Mouse (Mus musculus) MEL (cell line): ENCODE measurements around the gene Ston2. TPM values are rescaled to one million over a fixed set of nuclear protein-coding genes. Genes with fewer than 3 reads are reported as not detected.

Experiments used
- DNase-seq: peaks from one replicate; pipeline ENCODE4 v3.0.0; 2011; ENCODE audit warnings: low read depth, low spot score
- H3K27ac ChIP-seq: 2 replicates; pipeline ENCODE4 v1.5.1; 2012; ENCODE audit warnings: low read depth, mild to moderate bottlenecking, control low read depth, low read length, moderate library complexity; ENCODE audit not compliant: control insufficient read depth
- H3K27me3 ChIP-seq, 2 experiments: fragments of 150-350 bp in 1 of 2; sonication (generic) in 1 of 2; 2 replicates each; pipeline ENCODE4 v1.6.1; 2012; ENCODE audit warnings: low read length in 2 of 2, mild to moderate bottlenecking in 2 of 2, improper control_type of control experiment in 1 of 2, moderate library complexity in 1 of 2; ENCODE audit not compliant: insufficient read depth in 2 of 2, control insufficient read depth in 1 of 2
- H3K36me3 ChIP-seq, 2 experiments: 2 replicates each; pipeline ENCODE4 v1.6.1; 2012 to 2014; ENCODE audit warnings: low read length in 2 of 2, improper control_type of control experiment in 1 of 2, inconsistent platforms in 1 of 2, mild to moderate bottlenecking in 1 of 2; ENCODE audit not compliant: insufficient read depth in 2 of 2, control insufficient read depth in 1 of 2
- H3K4me1 ChIP-seq, 2 experiments: fragments of 150-350 bp in 1 of 2; sonication (generic) in 1 of 2; 2 replicates each; pipeline ENCODE4 v1.6.1; 2012; ENCODE audit warnings: low read length in 2 of 2, improper control_type of control experiment in 1 of 2, mild to moderate bottlenecking in 1 of 2; ENCODE audit not compliant: insufficient read depth in 2 of 2, control insufficient read depth in 1 of 2
- H3K4me3 ChIP-seq, 2 experiments: fragments of 150-350 bp in 1 of 2; sonication (generic) in 1 of 2; 2 replicates each; pipeline ENCODE4 v1.5.1; 2012; ENCODE audit warnings: low read depth in 2 of 2, low read length in 2 of 2, mild to moderate bottlenecking in 2 of 2, moderate library complexity in 2 of 2, control low read depth in 1 of 2, improper control_type of control experiment in 1 of 2; ENCODE audit not compliant: control insufficient read depth in 1 of 2, insufficient read depth in 1 of 2
- H3K79me2 ChIP-seq: 2 replicates; pipeline ENCODE4 v1.6.1; 2012; ENCODE audit warnings: mild to moderate bottlenecking, low read length, moderate library complexity; ENCODE audit not compliant: control insufficient read depth, poor library complexity, insufficient read depth
- H3K9ac ChIP-seq: 2 replicates; pipeline ENCODE4 v1.6.1; 2012; ENCODE audit warnings: low read depth, mild to moderate bottlenecking, control low read depth, low read length, moderate library complexity; ENCODE audit not compliant: control insufficient read depth, poor library complexity, severe bottlenecking
- H3K9me3 ChIP-seq: fragments of 150-350 bp; sonication (generic); replicated peaks from 2 replicates; pipeline ENCODE4 v1.6.1; 2012; ENCODE audit warnings: mild to moderate bottlenecking, low read length, improper control_type of control experiment, moderate library complexity; ENCODE audit not compliant: insufficient read depth
- BHLHE40 ChIP-seq: IDR thresholded peaks from 2 replicates; pipeline ENCODE4 v1.6.1; 2012; ENCODE audit warnings: low read depth, mild to moderate bottlenecking, inconsistent platforms, low read length, improper control_type of control experiment, borderline replicate concordance
- CHD1 ChIP-seq: IDR thresholded peaks from 2 replicates; pipeline ENCODE4 v1.6.1; 2012; ENCODE audit warnings: low read depth, mild to moderate bottlenecking, inconsistent platforms, low read length, improper control_type of control experiment
- CTCF ChIP-seq, 3 experiments: IDR thresholded peaks in 2 of 3; conservative IDR thresholded peaks in 1 of 3; 2 replicates each; pipeline ENCODE4 v1.5.1; 2011 to 2012; ENCODE audit warnings: low read length in 3 of 3, low read depth in 2 of 3, mild to moderate bottlenecking in 2 of 3, improper control_type of control experiment in 1 of 3, inconsistent platforms in 1 of 3, mixed read lengths in 1 of 3, moderate library complexity in 1 of 3; ENCODE audit not compliant: control insufficient read depth in 1 of 3, insufficient read depth in 1 of 3, poor library complexity in 1 of 3, severe bottlenecking in 1 of 3
- EP300 ChIP-seq, 2 experiments: IDR thresholded peaks; 2 replicates each; pipeline ENCODE4 v1.6.1; 2011; ENCODE audit warnings: improper control_type of control experiment in 2 of 2, low read length in 2 of 2, low read depth in 1 of 2, mild to moderate bottlenecking in 1 of 2
- GABPA ChIP-seq: IDR thresholded peaks from 2 replicates; pipeline ENCODE4 v1.6.1; 2012; ENCODE audit warnings: low read depth, mild to moderate bottlenecking, inconsistent platforms, low read length, improper control_type of control experiment, moderate library complexity
- GATA1 ChIP-seq: IDR thresholded peaks from 2 replicates; pipeline ENCODE4 v1.6.1; 2011; ENCODE audit warnings: low read depth, low read length, improper control_type of control experiment
- KAT2A ChIP-seq: conservative IDR thresholded peaks from 2 replicates; pipeline ENCODE4 v1.6.1; 2012; ENCODE audit warnings: low read depth, low read length, improper control_type of control experiment, inconsistent platforms
- MAFK ChIP-seq: IDR thresholded peaks from 2 replicates; pipeline ENCODE4 v1.6.1; 2011; ENCODE audit warnings: low read depth, mild to moderate bottlenecking, low read length, improper control_type of control experiment, borderline replicate concordance
- MAX ChIP-seq: IDR thresholded peaks from 2 replicates; pipeline ENCODE4 v1.6.1; 2011; ENCODE audit warnings: low read length, improper control_type of control experiment
- MEF2A ChIP-seq: IDR thresholded peaks from 2 replicates; pipeline ENCODE4 v1.6.1; 2014; ENCODE audit warnings: low read depth, mild to moderate bottlenecking, inconsistent platforms, low read length, improper control_type of control experiment; ENCODE audit not compliant: poor library complexity, insufficient replicate concordance, severe bottlenecking; ENCODE audit errors: extremely low read depth
- MXI1 ChIP-seq: IDR thresholded peaks from 2 replicates; pipeline ENCODE4 v1.6.1; 2011; ENCODE audit warnings: mild to moderate bottlenecking, low read depth, low read length, improper control_type of control experiment
- MYB ChIP-seq: IDR thresholded peaks from 2 replicates; pipeline ENCODE4 v1.6.1; 2011; ENCODE audit warnings: mild to moderate bottlenecking, low read depth, low read length, improper control_type of control experiment
- MYC ChIP-seq: IDR thresholded peaks from 2 replicates; pipeline ENCODE4 v1.6.1; 2011; ENCODE audit warnings: low read depth, mild to moderate bottlenecking, low read length, improper control_type of control experiment, moderate library complexity
- NRF1 ChIP-seq: IDR thresholded peaks from 2 replicates; pipeline ENCODE4 v1.6.1; 2014; ENCODE audit warnings: low read depth, mild to moderate bottlenecking, inconsistent platforms, low read length, improper control_type of control experiment, moderate library complexity; ENCODE audit not compliant: poor library complexity, insufficient read depth, severe bottlenecking
- POLR2A ChIP-seq, 2 experiments: IDR thresholded peaks; 2 replicates each; pipeline ENCODE4 v1.6.1; 2011 to 2012; ENCODE audit warnings: low read length in 2 of 2, mild to moderate bottlenecking in 2 of 2, control low read depth in 1 of 2, improper control_type of control experiment in 1 of 2, low read depth in 1 of 2, moderate library complexity in 1 of 2; ENCODE audit not compliant: control insufficient read depth in 1 of 2, insufficient read depth in 1 of 2, poor library complexity in 1 of 2
- POLR2AphosphoS2 ChIP-seq: IDR thresholded peaks from 2 replicates; pipeline ENCODE4 v1.6.1; 2011; ENCODE audit warnings: low read length, improper control_type of control experiment
- RCOR1 ChIP-seq: IDR thresholded peaks from 2 replicates; pipeline ENCODE4 v1.6.1; 2012; ENCODE audit warnings: low read depth, mild to moderate bottlenecking, inconsistent platforms, low read length, improper control_type of control experiment
- SIN3A ChIP-seq: IDR thresholded peaks from 2 replicates; pipeline ENCODE4 v1.6.1; 2012; ENCODE audit warnings: low read length, improper control_type of control experiment, inconsistent platforms
- SMC3 ChIP-seq: IDR thresholded peaks from 2 replicates; pipeline ENCODE4 v1.6.1; 2011; ENCODE audit warnings: low read depth, low read length, improper control_type of control experiment
- UBTF ChIP-seq: IDR thresholded peaks from 2 replicates; pipeline ENCODE4 v1.6.1; 2012; ENCODE audit warnings: low read depth, mild to moderate bottlenecking, inconsistent platforms, low read length, improper control_type of control experiment, moderate library complexity, borderline replicate concordance; ENCODE audit not compliant: insufficient read depth
- USF2 ChIP-seq, 2 experiments: IDR thresholded peaks; 2 replicates each; pipeline ENCODE4 v1.6.1; 2011 to 2012; ENCODE audit warnings: improper control_type of control experiment in 2 of 2, low read length in 2 of 2, borderline replicate concordance in 1 of 2, inconsistent platforms in 1 of 2, low read depth in 1 of 2, mild to moderate bottlenecking in 1 of 2; ENCODE audit not compliant: insufficient read depth in 1 of 2
- ZMIZ1 ChIP-seq: IDR thresholded peaks from 2 replicates; pipeline ENCODE4 v1.6.1; 2012; ENCODE audit warnings: low read depth, mild to moderate bottlenecking, inconsistent platforms, low read length, improper control_type of control experiment, moderate library complexity
- ZNF384 ChIP-seq: IDR thresholded peaks from 2 replicates; pipeline ENCODE4 v1.6.1; 2012; ENCODE audit warnings: low read depth, mild to moderate bottlenecking, inconsistent platforms, low read length, improper control_type of control experiment
- polyA plus RNA-seq, 2 experiments: library from polyadenylated mRNA; stranded (reverse) in 1 of 2; unstranded in 1 of 2; fragments of >175 nt in 1 of 2; fragments of >200 nt in 1 of 2; gene quantifications; 2 replicates each; pipeline versions ENCODE4 v1.2.1 to v1.2.4; 2012; ENCODE audit warnings: low replicate concordance in 2 of 2, low read depth in 1 of 2; ENCODE audit not compliant: insufficient read length in 2 of 2, insufficient read depth in 1 of 2, missing spikeins in 1 of 2
- total RNA-seq: library from RNA; depleted of rRNA; stranded (reverse); fragments of 300-350 nt; gene quantifications from 2 replicates; pipeline ENCODE4 v1.2.3, GENCODE M21; 2012

Gene Ston2
- total and polyA plus RNA-seq, 3 experiments: not detected

DNA sequence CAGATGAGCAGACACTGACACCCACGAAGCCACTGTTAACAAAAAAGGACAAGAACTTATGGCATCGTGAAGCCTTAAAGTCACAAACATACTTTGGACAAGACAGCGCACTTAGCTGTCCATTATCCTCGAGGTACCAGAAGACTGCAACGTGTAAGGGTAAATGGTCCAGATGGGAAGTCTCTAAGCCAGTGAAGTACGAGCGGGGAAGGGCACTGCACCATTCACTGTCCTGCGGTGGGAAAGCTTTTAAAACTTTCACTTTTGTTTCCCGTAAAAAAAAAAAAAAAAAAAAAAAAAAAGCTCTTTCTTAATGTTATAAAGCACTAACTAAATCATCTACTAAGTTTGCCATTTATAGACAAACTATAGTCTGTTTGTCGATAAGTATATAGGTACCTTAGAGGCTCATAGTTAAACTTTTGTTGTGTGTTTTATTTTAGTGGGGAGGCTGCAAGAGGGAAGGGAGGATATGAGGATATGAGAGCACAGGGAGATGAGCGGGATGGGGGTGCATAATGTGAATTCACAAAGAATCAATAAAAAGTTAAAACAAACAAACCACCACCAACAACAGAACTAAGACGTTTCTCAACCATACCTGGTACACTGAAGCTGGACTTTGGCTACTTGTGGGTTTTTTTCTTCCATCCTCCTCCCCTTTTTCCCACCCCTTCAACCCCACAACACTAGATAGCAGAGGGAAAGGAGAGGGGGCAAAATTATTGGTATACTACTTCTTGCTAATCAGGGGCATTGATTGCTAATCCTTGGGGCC lies 127.4 kb downstream of the Ston2 start:
- no peak for DNase-seq
- no peak for TF ChIP-seq POLR2AphosphoS2
- no peak for TF ChIP-seq ZNF384
- no peak for TF ChIP-seq MXI1
- TF ChIP-seq UBTF: no peak
- TF ChIP-seq CTCF (IDR thresholded peaks at IDR 0.05 in 2 of 3, conservative IDR thresholded peaks at IDR 0.05 in 1 of 3; ENCODE audit: control insufficient read depth in 1 of 3, insufficient read depth in 1 of 3, low read depth in 2 of 3, low read length in 3 of 3, poor library complexity in 1 of 3, severe bottlenecking in 1 of 3): no peak
- TF ChIP-seq KAT2A: no peak
- no peak for TF ChIP-seq MYB
- no peak for TF ChIP-seq CHD1
- no peak for TF ChIP-seq GATA1
- TF ChIP-seq MAFK: no peak
- no peak for TF ChIP-seq EP300 (IDR thresholded peaks at IDR 0.05; ENCODE audit: low read depth in 1 of 2, low read length in 2 of 2)
- no peak for TF ChIP-seq MYC
- Histone ChIP-seq H3K4me1 (no peaks in the 10 kb centered on the region), H3K9ac (no peak overlapping the region), H3K9me3 (no peaks in the 10 kb centered on the region), H3K4me3 (no peak overlapping the region), H3K27me3 (no peaks in the 10 kb centered on the region), H3K79me2 (no peaks in the 10 kb centered on the region), H3K36me3 (no peaks in the 10 kb centered on the region), H3K27ac (no peak overlapping the region)

DNA sequence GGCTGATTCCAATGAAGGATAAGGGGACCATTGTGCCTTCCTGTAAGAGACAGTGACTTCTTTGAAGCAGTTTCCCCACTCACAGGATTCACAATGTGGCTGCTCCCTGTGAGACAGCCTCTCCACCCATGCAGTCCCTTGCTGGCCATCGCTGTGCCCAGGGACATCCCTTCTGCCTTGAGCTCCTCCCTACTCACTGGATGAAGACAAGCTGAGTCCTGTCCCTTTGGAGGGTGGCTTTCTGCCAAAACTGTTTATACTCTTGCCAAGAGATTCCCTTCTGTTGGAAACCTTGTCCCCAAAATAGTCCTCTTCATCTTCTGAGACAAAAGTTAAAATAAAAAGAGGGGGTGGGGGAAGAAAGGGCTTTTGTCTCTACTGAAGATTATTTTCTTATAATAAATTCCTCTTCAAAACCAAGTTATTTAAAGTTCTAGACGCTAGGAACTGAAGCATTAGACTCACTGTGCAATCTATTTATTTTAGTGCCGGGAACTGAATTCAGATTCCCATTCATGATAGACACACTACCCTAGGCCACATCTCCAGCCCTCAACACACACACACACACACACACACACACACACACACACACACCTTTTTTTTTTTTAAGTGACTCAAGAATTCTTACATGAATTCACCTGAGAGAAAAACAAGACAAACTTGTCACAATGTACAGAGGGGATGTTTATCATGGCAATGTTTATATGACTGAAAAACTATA lies 133.6 kb downstream of the Ston2 start:
- H3K27ac ChIP-seq: no peak overlapping the region
- H3K36me3 ChIP-seq: no peaks in the 10 kb centered on the region
- H3K27me3 ChIP-seq: no peaks in the 10 kb centered on the region
- H3K9me3 ChIP-seq: no peaks in the 10 kb centered on the region
- H3K79me2 ChIP-seq: no peaks in the 10 kb centered on the region
- TF ChIP-seq MEF2A (no peak), ZNF384 (no peak), ZMIZ1 (no peak), KAT2A (no peak), MYB (no peak), SMC3 (no peak), MAX (no peak), BHLHE40 (no peak), UBTF (no peak), GABPA (no peak), CTCF (IDR thresholded peaks at IDR 0.05 in 2 of 3, conservative IDR thresholded peaks at IDR 0.05 in 1 of 3; ENCODE audit: control insufficient read depth in 1 of 3, insufficient read depth in 1 of 3, low read depth in 2 of 3, low read length in 3 of 3, poor library complexity in 1 of 3, severe bottlenecking in 1 of 3) (no peak), POLR2A (IDR thresholded peaks at IDR 0.05; ENCODE audit: control insufficient read depth in 1 of 2, insufficient read depth in 1 of 2, low read depth in 1 of 2, low read length in 2 of 2, poor library complexity in 1 of 2) (no peak), EP300 (IDR thresholded peaks at IDR 0.05; ENCODE audit: low read depth in 1 of 2, low read length in 2 of 2) (no peak), RCOR1 (no peak), GATA1 (no peak), NRF1 (no peak), SIN3A (no peak), USF2 (IDR thresholded peaks at IDR 0.05; ENCODE audit: borderline replicate concordance in 1 of 2, insufficient read depth in 1 of 2, low read depth in 1 of 2, low read length in 2 of 2) (no peak), MAFK (no peak)
- DNase-seq: no peak
- H3K4me3 ChIP-seq: no peak overlapping the region
- H3K9ac ChIP-seq: no peak overlapping the region
- H3K4me1 ChIP-seq: no peaks in the 10 kb centered on the region
